Mouse (Mus musculus) forebrain, embryonic 14.5 days (tissue): Measurements from ENCODE around the gene Hmgcll1. TPM values are rescaled to one million over a fixed set of nuclear protein-coding genes. Genes with fewer than 3 reads are reported as not detected.

ENCODE experiments used
- ATAC-seq: fragments of 200-750 bp; cut with Nextera tagmentation; 2 replicates; pipeline ENCODE4 v1.8.0; 2017; ENCODE audit warnings: mild to moderate bottlenecking, moderate library complexity
- DNase-seq: peaks from one replicate; pipeline ENCODE4 v3.0.0-alpha.2; 2015; ENCODE audit warnings: low spot score
- H3K27ac ChIP-seq: fragments of 300-500 bp; sonication (generic); 2 replicates; pipeline ENCODE4 v1.5.1; 2014; ENCODE audit warnings: low read depth, mild to moderate bottlenecking, control low read depth, low read length, moderate library complexity
- H3K27me3 ChIP-seq: fragments of 300-500 bp; sonication (generic); replicated peaks from 2 replicates; pipeline ENCODE4 v1.6.1; 2014; ENCODE audit warnings: low read length, control low read depth, mixed read lengths; ENCODE audit not compliant: control insufficient read depth, insufficient read depth
- H3K36me3 ChIP-seq: fragments of 300-500 bp; sonication (generic); 2 replicates; pipeline ENCODE4 v1.6.1; 2014; ENCODE audit warnings: low read length, control low read depth; ENCODE audit not compliant: control insufficient read depth, insufficient read depth
- H3K4me1 ChIP-seq: fragments of 300-500 bp; sonication (generic); 2 replicates; pipeline ENCODE4 v1.6.1; 2014; ENCODE audit warnings: antibody characterized with exemption, low read length, control low read depth; ENCODE audit not compliant: control insufficient read depth, insufficient read depth
- H3K4me2 ChIP-seq: fragments of 300-500 bp; sonication (generic); 2 replicates; pipeline ENCODE4 v1.6.1; 2014; ENCODE audit warnings: mild to moderate bottlenecking, control low read depth, low read length
- H3K4me3 ChIP-seq: fragments of 300-500 bp; sonication (generic); 2 replicates; pipeline ENCODE4 v1.5.1; 2014; ENCODE audit warnings: low read depth, low read length, control low read depth
- H3K9ac ChIP-seq: fragments of 300-500 bp; sonication (generic); 2 replicates; pipeline ENCODE4 v1.6.1; 2014; ENCODE audit warnings: mild to moderate bottlenecking, low read length, control low read depth, moderate library complexity
- H3K9me3 ChIP-seq: fragments of 300-500 bp; sonication (generic); replicated peaks from 2 replicates; pipeline ENCODE4 v1.6.1; 2016; ENCODE audit warnings: low read length, control low read depth, mixed read lengths; ENCODE audit not compliant: control insufficient read depth
- WGBS: fragments of 180-500 bp; shearing (Covaris S2); extraction: QIAGEN DNeasy Blood & Tissue Kit; methylation state at CpG from one replicate; pipeline ENCODE4 v1.1.7; 2014; 5-methylcytosine and 5-hydroxymethylcytosine counted together
- polyA plus RNA-seq: library from polyadenylated mRNA; unstranded; fragments of >200 nt; fragmentation: Nextera tagmentation; extraction: Ambion mirVana; gene quantifications from 2 replicates; pipeline ENCODE4 v1.2.1, GENCODE M21; 2014

Hmgcll1 gene
- polyA plus RNA-seq, 1 experiment from 2014 or later, result 17.2 TPM

GRCm38 (mm10) chr9:76038327-76039103 lies 23.9 kb downstream of the Hmgcll1 start:
- H3K4me1 ChIP-seq, result peaks cover 5% of the 10 kb centered on the region; the same call in 1 of the 2 replicates
- H3K4me3 ChIP-seq, result no peak overlapping the region
- H3K9ac ChIP-seq, result no peak overlapping the region
- no peaks in the 10 kb centered on the region for H3K9me3 ChIP-seq
- H3K27me3 ChIP-seq, result no peaks in the 10 kb centered on the region
- no peak overlapping the region for H3K4me2 ChIP-seq
- ATAC-seq, result peak; percentile 47; the same call in 1 of the 2 replicates
- no peak overlapping the region for H3K27ac ChIP-seq
- H3K36me3 ChIP-seq, result no peaks in the 10 kb centered on the region
- WGBS, result 35% methylated on average over 9 of the region's 9 CpGs
- DNase-seq, result peak; percentile 22

DNA sequence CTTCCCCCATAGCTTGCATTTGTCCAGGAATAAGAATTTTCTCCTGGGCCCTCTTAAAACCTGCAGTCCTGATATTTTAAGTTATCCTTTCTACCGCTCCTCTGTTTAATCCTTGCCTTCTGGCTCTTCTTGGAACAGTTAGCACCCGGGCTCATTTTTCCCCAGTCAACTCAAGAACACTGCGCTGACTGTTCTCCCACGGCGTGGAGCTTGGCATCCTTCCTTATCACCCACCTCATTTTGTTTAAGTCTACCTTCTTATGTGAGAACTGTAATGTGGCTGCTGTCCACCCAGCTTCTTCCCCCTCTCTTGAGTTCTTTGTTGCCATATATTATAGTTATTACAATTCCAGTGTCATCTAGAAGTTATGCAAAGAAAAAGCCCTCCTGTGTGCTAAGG lies 25.1 kb downstream of the Hmgcll1 start:
- Histone ChIP-seq H3K27me3 (no peaks in the 10 kb centered on the region), H3K27ac (no peak overlapping the region), H3K36me3 (no peaks in the 10 kb centered on the region), H3K9ac (no peak overlapping the region), H3K9me3 (no peaks in the 10 kb centered on the region), H3K4me1 (peaks cover 5% of the 10 kb centered on the region; the same call in 1 of the 2 replicates), H3K4me3 (no peak overlapping the region), H3K4me2 (no peak overlapping the region)
- DNase-seq, result no peak
- WGBS, result 82% methylated on average over 5 of the region's 5 CpGs
- no peak for ATAC-seq

DNA sequence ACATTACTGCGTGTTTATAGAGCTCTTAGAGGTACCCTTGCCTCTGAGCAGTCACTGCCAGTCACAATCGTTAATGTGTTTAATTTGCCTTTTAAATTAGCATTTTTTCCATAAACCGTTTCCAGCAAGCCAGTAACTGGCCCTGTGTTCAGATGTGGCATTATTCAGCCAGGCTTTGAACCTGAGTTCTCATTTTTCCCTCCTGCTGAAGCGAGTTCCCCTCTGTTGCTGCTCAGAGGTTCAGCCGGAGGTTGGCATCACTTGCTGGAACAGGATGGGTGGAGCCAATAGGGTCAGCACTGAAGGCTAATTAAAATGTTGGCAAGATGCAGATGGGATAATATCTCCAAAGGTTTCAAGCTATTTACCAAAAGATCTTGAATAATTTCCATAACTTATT lies 28.7 kb downstream of the Hmgcll1 start:
- ATAC-seq, result peak; percentile 71
- 14% methylated on average over 5 of the region's 5 CpGs for WGBS
- H3K4me1 ChIP-seq, result peaks cover 3% of the 10 kb centered on the region; the same call in 1 of the 2 replicates

DNA sequence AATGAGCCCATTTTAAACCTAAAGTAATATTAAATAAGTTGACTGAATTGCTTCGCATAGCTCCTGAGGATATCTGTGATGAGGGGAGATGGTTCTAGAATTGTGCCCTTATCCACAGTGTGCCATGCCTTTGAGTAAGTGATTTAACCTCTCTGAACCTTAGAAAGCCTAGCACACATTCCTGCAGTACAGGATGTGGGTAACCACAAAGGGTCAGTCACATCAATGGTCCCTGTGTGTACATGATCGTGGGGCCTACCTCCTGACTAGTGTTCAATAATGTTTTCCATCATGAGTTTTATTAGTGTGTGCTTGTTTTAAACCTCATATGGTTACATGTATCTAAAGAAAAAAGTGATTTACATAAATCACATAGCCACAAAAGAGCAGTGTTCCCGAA lies 46.3 kb downstream of the Hmgcll1 start:
- 84% methylated on average over 3 of the region's 3 CpGs for WGBS
- Histone ChIP-seq H3K9ac (no peak overlapping the region), H3K36me3 (0 out of 2 replicates have a peak, but pooled peaks cover 4% of the 10 kb centered on the region), H3K4me3 (no peak overlapping the region), H3K27ac (no peak overlapping the region), H3K9me3 (no peaks in the 10 kb centered on the region), H3K4me1 (no peaks in the 10 kb centered on the region), H3K4me2 (no peak overlapping the region), H3K27me3 (no peaks in the 10 kb centered on the region)
- DNase-seq, result no peak
- no peak for ATAC-seq

More for the DNA sequence above, 28.7 kb downstream of the Hmgcll1 start:
- Histone ChIP-seq H3K9ac (no peak overlapping the region), H3K9me3 (no peaks in the 10 kb centered on the region), H3K27me3 (no peaks in the 10 kb centered on the region), H3K4me2 (no peak overlapping the region), H3K4me3 (no peak overlapping the region), H3K36me3 (no peaks in the 10 kb centered on the region), H3K27ac (no peak overlapping the region)
- peak; percentile 58 for DNase-seq

GRCm38 (mm10) chr9:76061492-76061891 lies 46.8 kb downstream of the Hmgcll1 start:
- H3K9me3 ChIP-seq, result no peaks in the 10 kb centered on the region
- H3K4me3 ChIP-seq, result no peak overlapping the region
- no peak overlapping the region for H3K27ac ChIP-seq
- no peak overlapping the region for H3K9ac ChIP-seq
- 84% methylated on average over 4 of the region's 4 CpGs for WGBS
- no peaks in the 10 kb centered on the region for H3K27me3 ChIP-seq
- DNase-seq (no peak), ATAC-seq (no peak)
- H3K36me3 ChIP-seq, result 0 out of 2 replicates have a peak, but pooled peaks cover 4% of the 10 kb centered on the region
- H3K4me1 ChIP-seq, result no peaks in the 10 kb centered on the region
- H3K4me2 ChIP-seq, result no peak overlapping the region

DNA sequence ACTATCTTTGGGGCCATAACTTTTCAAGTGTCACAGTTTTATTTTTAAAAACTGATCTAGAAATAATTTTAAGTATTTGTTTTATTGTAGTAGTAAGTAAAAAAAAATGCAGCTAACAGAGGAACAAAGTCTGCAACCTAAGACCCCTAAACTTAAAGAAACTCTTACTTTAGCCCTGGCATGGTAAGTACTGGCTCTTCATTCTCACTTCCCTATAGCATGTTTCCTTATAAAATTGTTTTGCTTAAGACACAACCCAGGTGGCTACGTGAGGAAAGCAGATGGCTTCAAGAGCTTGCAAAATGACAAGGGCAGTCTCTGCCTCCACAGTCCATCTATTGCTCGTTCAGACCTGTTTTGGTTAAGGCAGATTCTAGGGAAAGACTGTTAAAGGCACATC lies 49.5 kb downstream of the Hmgcll1 start:
- Histone ChIP-seq H3K27me3 (no peaks in the 10 kb centered on the region), H3K4me1 (no peaks in the 10 kb centered on the region), H3K9ac (no peak overlapping the region), H3K9me3 (no peaks in the 10 kb centered on the region), H3K4me3 (no peak overlapping the region), H3K4me2 (no peak overlapping the region), H3K27ac (no peak overlapping the region), H3K36me3 (no peaks in the 10 kb centered on the region)
- ATAC-seq (no peak), DNase-seq (no peak)
- WGBS, result 81% methylated on average over 2 of the region's 2 CpGs

DNA sequence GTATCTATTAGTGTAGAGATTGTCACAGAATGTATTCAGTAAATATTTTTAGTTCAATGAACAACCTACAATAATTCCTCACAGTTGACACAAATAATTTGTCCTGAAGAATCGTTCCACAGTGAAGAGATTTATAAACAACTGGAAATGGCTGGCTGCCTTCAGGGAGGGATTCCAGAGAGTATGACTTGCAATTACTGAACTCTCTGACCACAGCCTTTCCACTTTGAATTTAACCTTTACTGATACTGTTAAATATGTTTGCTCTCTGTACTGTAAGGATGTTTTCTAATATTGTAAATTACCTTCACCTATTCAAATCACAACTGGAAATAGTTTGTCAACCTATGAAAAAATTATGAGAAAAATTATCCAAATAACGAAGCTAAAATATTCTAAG lies 76.9 kb downstream of the Hmgcll1 start:
- WGBS, result 82% methylated on average over 2 of the region's 2 CpGs
- Histone ChIP-seq H3K4me2 (no peak overlapping the region), H3K36me3 (no peaks in the 10 kb centered on the region), H3K27ac (no peak overlapping the region), H3K4me1 (no peaks in the 10 kb centered on the region), H3K9me3 (no peaks in the 10 kb centered on the region), H3K27me3 (no peaks in the 10 kb centered on the region), H3K4me3 (no peak overlapping the region), H3K9ac (no peak overlapping the region)
- DNase-seq, result no peak
- ATAC-seq, result no peak

DNA sequence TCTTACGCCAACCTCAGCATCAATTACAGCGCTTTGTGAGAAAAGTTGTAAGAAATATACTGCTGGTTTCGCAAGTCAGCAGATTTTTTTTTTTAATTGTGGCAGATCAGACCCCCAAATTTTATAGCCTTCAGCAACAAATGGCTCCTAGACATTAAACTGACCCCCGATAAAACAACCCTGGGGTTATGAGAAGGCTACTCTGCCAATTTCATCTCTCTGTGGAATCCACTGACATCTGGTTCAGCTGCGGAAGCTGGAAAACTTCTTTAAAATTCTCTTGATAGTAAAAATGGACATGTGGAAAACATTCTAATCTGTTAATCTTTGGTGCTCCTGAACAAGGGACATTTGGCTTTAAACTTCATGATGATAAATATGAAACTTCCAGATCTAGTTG lies 82.6 kb downstream of the Hmgcll1 start:
- Histone ChIP-seq H3K36me3 (no peaks in the 10 kb centered on the region), H3K4me1 (no peaks in the 10 kb centered on the region), H3K27me3 (no peaks in the 10 kb centered on the region), H3K4me2 (no peak overlapping the region), H3K9ac (no peak overlapping the region), H3K9me3 (no peaks in the 10 kb centered on the region), H3K4me3 (no peak overlapping the region), H3K27ac (no peak overlapping the region)
- WGBS, result 95% methylated on average over 5 of the region's 5 CpGs
- ATAC-seq (no peak), DNase-seq (no peak)

DNA sequence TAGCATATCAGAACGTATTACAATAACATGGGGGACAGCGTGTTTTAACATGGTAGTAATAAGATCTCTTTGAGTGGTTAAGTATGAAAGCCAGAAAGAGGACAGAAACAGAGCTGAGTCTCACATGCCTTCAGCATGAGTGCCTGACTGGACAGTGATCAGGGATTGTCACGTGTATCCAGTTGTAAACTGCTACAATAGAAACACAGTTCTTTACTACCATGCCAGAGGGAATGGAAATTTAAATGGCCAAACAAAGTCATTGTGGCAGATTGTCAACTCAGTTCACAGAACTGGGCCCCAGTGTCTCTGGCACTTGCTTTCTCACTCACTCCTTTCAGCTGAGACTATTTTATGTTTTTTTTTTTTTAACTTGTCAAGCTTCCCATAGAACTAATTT lies 85.3 kb downstream of the Hmgcll1 start:
- Histone ChIP-seq H3K9ac (no peak overlapping the region), H3K4me3 (no peak overlapping the region), H3K27me3 (no peaks in the 10 kb centered on the region), H3K36me3 (no peaks in the 10 kb centered on the region), H3K27ac (no peak overlapping the region), H3K9me3 (no peaks in the 10 kb centered on the region), H3K4me2 (no peak overlapping the region), H3K4me1 (no peaks in the 10 kb centered on the region)
- ATAC-seq, result no peak
- no peak for DNase-seq
- WGBS, result 81% methylated on average over 3 of the region's 3 CpGs
